Mouse (Mus musculus) lung, postnatal 0 days (tissue): ENCODE data around the gene Eif4h.

Source experiments
- CTCF ChIP-seq: IDR thresholded peaks from 2 replicates; pipeline ENCODE4 v1.5.1; 2016; ENCODE audit warnings: antibody characterized with exemption, mild to moderate bottlenecking
- EP300 ChIP-seq: IDR thresholded peaks from 2 replicates; pipeline ENCODE4 v1.6.1; 2016; ENCODE audit warnings: antibody characterized with exemption, mild to moderate bottlenecking, control low read depth

DNA sequence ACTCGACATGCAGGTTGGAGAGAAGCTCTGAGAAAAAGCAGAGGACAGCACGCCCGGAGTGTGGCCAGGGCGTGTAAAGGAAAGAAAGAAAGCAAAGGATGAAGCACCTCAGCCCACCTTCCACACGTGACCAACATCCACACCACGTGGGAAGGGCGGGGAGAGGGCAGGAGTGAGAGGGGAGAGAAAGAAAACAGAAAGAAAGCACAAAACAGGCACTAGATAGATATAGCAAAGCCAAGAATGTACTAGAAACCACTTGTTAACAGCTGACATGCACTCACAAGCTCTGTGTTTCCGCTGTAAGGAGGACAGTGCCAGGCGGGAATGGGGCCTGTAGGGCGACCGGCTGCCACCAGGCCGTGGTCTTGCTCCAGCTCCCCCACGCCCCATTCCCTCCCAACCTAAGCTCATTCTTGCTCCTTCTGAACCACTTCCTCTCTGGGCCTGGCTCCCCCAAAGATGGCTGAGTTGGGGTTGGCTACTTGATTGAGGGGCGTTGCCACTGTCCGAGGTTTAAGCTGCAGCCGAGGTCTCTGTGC lies 18.1 kb downstream of the Eif4h start:
- no peak for TF ChIP-seq CTCF
- TF ChIP-seq EP300: no peak
